Mouse (Mus musculus) bone marrow, adult 2 months (tissue): ENCODE data around the gene Adcy3.

ENCODE experiments used
- CTCF ChIP-seq: fragments of 200-500 bp; IDR thresholded peaks from 2 replicates; pipeline ENCODE4 v1.5.1; 2011; ENCODE audit warnings: low read length, control low read depth; ENCODE audit not compliant: control insufficient read depth, insufficient read depth
- POLR2A ChIP-seq: fragments of 200-500 bp; IDR thresholded peaks from 2 replicates; pipeline ENCODE4 v1.6.1; 2011; ENCODE audit warnings: low read depth, mild to moderate bottlenecking, control low read depth, low read length, borderline replicate concordance; ENCODE audit not compliant: control insufficient read depth

- TF ChIP-seq CTCF (no peak), POLR2A (no peak)
These were observed 97.3 kb downstream of the Adcy3 start for GRCm38 (mm10) chr12:4230156-4230555.
